Mouse (Mus musculus) heart, postnatal 4 days (tissue): ENCODE measurements at regions not wholly inside any gene's neighbourhood (a gene's known extent, or its start where the extent isn't known, plus 50 kb on each side); places are given as distances from the start of the nearest gene placed in this dataset.

Source experiments
- DNase-seq: peaks from one replicate; pipeline ENCODE4 v3.0.0; 2021

DNA sequence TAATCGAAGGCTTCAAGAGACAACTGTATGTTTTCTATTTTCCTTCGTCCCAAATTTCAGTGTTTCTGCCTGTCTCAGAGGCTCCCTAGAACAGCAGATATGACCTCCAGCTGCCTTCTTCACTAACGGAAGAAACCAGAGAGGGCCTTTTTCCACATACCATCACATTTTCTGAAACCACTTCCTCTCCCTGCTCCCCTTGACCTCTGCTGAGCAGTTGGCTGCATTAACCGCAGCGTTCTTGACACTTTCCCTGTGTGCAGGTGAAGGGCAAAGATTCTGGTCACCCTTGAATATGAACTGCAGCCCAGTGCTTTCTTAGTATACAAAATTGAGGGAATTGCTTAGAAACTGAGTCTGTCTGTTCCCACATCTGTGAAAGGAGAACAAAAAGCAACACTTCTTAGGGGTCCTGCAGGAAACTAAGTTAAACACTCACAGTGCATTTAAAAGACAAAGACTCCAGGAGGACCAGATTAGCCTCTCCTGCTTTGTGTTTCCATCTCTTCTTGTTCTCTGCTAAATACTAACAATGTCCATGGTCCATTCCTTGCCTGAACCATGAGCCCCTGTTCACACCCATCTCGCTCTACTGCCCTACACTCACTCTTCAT lies 98.4 kb downstream of the Akap11 start:
- DNase-seq, result no peak

DNA sequence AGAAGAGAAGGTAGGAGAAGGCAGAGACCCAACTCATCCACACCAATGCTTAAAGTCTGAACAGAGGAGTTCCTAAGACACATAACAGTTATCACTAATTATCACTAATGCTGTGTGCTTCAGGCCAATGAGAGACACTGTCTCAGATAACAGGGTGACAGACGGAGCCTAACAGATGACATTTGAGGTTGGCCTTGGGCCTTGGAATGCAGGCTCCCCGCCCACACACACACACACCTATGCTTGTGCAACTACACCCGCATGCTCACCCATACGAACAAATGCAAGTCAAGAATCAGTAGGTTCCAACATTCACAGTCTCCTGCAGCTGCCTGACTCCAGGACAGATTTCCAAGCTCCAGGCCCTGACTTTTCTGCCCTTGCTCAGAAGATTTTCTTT lies 100.0 kb downstream of the Akap11 start:
- DNase-seq, result no peak

DNA sequence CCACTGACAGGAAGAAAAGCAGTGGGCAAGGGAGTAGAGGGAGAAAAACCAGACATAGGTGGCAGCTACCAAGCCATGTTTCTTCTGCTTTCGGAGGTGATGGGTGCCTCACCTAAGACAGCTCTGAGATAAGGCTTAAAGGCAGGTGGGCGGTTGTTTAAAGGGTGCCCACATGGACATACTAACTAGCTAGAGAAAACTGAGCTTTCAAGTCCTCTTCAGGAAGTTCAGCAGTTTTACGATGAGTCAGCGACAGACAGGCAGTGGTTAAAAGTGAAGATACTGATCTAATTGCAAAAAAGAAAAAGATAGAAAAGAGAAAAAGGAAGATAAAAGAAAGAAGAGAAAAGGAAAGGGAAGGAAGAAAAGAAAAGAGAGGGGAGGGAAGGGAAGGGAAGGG lies 100.6 kb downstream of the Akap11 start:
- no peak for DNase-seq

DNA sequence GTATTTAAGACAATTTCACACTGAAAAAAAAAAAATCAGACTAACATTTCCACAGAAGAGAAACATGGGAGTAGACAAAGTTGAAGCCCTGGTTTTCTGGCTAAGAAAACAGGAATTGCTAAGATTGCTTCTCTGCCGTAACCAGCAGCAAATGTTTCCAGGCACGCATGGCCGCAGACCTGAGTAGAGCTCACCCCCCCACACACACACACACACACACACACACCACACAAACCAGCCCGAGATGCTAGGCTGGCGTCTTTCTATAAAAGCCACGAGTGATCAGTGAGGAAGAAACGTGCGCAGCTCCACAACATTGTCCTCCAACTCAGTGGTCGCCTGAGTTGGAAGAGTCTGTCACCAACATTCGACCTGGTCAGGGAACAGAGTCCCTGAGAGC lies 101.0 kb downstream of the Akap11 start:
- no peak for DNase-seq

DNA sequence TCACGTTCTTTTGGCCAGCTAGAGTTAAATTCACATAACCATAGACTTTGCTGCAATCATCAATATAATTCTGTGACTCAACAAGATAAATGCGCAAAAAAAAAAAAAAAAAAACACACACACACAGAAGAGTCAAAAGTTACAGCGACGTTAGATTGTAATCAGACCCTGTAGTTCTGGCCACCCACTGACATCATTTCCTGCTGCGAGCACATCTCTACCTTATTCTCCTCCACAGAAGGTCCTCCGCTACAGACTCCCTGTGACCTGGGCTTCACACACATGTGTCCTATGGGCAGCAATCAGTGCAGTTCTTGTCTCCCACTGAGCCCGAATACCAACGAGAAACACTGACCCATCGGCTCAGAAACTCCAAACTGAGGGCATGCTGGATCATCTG lies 101.9 kb downstream of the Akap11 start:
- no peak for DNase-seq

DNA sequence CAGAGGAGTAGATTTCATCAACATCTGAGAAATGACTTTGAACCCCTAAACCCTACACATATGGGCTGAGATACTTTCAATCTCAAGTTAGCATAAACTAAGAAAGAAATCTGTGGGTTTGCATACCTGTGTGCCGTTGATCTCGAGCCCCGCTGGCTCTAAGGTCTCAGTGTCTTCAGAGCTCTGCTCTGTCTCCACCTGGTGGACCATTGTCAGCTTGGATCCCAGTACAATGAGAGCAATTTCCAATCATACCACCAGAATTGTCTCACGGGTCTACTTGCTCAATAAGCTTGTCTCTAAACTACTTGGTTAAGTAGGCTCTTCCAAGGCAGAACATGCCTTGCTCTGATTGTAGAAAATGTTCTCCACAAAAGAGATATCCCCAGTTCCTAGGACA lies 102.5 kb downstream of the Akap11 start:
- no peak for DNase-seq

DNA sequence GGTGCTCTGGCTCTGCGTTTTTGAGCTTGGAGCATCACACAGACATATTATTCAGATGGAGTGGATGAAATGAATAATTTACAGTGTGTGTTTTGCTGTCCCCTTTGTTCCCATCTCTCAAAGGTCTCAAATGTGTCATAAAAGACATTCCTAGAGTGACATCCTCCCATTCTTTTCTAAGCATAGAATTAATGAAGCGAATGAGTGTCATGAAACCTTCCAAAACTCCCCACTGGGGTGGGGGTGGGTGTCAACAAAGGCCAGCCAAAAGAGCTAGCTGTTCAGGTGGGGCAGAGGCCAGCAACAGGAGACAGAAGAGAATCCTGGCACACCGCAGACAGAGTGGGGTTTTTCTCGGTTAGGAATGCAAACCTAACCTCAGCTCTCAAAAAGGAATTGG lies 104.1 kb downstream of the Akap11 start:
- no peak for DNase-seq

DNA sequence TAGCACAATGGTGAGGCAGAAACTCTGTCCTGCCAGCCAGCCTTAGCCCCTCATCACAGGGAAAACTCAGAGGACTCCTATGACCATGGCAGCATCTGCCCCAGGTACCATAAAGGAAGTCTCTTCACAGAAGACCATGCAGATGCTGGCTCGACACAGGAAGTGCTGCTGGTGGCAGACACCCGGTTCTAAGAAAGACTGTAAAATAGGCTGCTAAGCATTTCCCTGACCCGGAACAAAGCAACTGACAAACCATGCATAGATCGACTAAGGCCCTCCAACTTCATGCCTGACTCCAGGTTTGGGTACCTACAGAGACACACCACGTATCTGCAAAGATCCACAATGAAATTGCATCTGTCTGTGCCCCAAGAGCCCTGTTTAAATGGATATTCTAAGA lies 104.7 kb downstream of the Akap11 start:
- no peak for DNase-seq

DNA sequence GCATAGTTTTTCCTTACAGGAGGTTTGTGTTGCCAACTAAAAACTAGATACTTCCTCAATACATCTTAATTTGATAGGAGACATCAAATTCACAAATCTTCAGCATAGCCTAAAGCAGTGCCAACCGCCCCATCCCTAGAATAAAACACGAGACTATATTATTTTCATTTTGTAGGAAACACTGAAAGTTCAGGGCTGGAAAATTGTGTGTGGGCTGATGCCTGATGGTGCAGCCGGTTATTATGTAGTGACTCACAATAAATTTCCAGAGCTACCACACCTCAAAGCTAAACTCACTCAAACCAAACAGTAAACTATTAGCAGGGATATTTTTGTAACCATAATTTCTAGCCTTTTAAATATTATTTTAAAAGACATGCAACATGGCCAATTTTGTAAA lies 105.2 kb downstream of the Akap11 start:
- DNase-seq, result no peak

DNA sequence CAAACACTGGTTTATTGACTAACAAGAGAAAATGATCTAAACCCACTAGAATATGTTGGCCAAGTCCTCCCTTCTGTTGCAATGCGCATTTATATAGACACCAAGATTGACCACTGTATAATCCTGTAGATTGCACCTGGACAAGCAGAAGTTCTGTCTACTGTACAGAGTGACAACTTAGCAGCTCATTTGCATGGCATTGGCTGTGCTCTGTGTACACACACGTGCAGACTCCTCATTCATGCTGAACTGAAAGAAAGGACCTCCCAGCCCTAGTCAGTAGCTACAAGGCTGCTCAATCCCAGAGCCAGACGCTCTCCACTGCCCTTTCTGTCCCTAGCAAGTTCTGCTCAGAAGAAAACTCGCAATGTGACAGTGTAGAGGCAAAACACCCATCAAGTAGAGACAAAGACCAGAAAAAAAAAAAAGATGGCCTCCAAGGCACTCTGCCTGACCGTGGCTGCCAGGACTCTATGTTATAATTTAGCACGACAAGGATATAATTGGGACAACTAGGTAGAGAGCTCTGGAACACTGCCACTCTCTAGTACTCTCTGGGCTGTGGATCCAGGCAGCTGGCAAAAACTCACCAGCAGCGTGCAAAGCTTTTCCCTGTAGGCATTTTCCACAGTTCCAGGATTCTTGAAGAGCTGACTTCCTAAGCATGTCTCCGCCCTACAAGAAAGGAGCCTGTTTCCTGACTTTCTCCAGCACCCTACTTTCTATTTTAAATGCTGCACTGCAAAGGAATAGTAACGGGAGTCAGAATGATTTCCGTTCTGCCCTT lies 108.2 kb downstream of the Akap11 start:
- peak; percentile 7 for DNase-seq

DNA sequence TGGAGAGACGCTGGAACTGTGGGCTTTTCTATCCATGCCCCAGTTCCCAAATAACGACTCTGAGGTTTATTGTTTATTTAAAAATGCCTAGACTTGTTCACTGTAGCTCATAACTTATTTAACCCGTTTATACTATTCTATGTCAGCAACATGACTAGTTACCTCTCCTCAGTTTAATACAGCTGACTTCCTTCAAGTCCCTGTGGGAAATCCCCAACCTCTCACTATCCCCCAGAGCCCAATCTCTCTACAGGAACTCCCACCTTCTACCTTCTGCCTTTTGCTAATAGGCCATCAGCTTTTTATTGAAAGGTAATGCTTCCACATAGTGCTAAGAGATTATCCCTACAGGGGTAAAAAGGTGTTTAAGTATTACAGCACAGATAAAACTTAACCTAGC lies 109.5 kb downstream of the Akap11 start:
- DNase-seq, result no peak

DNA sequence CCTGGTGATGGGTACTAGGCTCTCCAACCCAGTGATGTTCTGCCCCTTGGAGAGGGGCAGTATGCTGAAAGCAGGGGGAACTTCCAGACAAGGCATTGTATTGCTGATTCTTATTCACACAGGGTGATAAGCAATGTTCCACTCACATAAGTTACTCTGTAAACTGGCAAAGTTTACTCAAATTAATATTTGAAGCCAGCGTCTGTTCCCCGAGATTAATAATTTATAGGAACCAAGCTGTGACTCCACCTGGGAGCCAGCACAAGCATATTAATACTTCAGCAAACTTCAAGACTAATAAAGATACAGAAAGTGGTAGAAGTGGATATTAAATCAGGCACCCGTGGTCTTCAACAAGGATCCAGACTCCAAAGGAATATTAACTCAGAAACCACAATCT lies 114.0 kb downstream of the Akap11 start:
- no peak for DNase-seq

DNA sequence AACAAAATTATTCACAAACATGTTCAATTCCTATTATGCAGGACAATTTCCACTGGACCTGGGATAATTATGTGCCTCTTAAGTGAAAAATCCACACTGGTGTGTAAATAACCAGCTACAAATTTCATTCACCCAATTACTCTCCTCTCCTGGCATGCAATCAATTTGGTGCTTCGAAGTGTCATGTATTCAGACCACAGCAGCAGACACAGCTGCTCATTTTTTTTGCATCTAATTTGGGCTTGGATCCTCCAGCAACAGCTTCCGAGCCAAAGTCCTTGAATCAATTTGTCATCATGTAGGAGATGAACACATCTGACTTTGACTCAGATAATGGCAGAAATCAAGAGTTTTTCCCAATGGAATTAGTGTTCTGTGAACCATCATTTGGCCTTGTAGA lies 113.1 kb upstream of the Tnfsf11 start:
- DNase-seq, result no peak

DNA sequence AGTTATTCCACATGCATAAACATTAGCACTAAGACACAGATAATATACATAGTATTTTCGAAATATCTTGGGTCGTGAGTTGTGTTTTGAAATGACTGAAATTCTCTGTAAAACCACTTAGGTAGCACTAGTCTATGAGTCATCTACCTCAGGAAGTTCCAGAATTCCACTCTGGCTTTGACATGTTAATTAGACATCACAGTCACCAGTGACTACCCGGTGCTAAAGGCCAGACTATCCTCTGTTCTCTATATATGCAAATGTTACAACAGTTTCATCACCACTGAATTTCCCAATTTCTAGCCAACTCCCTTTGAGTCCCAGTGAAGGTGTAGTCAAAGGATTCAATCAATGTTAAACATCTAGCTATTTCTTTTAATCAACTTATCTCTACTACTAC lies 112.3 kb upstream of the Tnfsf11 start:
- no peak for DNase-seq

DNA sequence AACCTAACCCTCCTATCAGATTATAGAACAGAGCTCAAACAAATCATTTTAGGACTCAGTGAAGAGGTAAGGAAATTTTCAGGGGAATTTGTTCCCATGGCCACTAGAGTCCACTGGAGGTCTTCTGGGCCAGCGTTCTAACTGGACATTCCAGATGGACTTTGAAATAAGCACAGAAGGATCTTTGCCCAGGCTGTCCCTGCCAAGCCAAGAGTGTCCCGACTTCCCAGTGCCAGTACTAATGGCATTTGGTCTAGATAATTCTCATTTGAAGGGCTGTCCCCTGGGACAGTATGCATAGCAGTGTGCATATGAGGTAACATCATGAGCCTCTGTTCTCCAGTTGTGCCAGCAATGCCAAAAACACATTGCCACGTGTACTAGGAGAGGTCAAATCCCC lies 97.7 kb upstream of the Tnfsf11 start:
- no peak for DNase-seq

DNA sequence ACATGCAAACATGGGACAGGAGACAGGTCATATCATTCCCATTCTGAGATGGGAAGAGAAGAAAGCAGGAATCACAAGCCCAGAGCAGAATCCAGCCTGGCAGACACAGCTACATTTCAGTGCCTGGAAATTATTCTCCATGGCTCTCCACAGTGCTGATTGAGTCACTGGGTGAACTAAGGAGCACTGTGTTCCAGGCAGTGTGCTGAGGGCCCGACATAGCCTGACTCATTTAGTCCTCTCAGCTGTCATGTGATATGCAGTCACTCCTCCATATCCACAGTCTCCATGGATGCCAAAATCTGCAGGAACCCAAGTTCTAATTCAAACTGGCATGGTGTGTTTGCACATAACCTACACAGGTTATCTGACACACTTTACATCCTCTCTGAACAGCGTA lies 90.1 kb upstream of the Tnfsf11 start:
- no peak for DNase-seq

DNA sequence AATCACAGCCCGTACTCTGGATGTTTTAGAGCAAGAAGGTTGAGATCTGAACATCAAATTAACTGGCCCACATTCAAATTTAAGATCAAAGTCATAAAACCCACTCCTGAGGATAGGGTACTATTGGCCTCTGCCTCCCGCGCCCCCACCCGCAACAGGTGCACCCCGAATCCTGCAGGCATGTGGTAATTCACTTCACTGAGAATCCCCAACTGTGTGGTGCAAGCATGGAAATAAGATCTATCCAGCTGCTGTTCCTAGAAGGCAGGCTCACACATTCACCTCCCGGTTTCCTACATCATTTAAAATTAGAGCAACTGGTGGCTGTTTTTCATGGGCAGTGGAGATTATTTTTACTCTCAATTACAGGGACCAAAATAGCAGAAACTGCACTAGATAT lies 87.8 kb upstream of the Tnfsf11 start:
- DNase-seq, result no peak

DNA sequence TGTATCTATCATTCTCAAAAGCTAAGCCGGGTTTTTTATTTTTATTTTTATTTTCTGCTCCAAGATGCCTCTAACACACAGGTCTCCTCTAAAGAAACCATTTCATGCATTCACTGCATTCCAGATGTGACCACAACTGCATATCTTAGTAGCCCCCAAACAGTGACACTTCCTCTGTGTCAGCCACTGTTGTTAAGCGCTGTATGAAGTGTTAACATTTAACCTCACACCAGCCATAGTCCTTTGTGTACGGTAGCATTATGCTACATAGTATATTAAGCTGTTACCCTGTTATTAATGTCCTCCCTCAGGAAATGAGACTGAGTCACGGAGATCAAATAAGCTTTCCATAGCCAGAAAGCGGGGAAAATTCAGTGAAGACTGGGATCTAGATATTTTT lies 79.2 kb upstream of the Tnfsf11 start:
- DNase-seq, result no peak

DNA sequence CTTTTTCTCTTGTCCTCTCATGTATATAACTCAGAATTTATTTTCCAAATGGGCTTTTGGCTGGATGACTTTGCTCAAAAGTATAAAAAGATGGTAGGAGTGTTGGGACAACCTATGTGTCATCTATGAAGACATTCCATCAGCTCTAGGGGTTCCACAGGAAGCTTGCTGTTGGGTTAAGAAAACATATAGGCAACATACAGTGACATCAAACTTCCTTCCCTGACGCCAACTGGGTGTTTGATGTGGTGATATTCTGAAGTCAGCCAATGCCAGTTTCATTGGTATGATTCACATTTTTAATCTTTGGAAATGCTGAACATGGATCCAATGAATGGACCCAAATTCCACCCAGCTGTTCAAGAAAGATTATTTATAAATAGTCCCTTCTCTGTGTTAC lies 76.5 kb upstream of the Tnfsf11 start:
- no peak for DNase-seq

DNA sequence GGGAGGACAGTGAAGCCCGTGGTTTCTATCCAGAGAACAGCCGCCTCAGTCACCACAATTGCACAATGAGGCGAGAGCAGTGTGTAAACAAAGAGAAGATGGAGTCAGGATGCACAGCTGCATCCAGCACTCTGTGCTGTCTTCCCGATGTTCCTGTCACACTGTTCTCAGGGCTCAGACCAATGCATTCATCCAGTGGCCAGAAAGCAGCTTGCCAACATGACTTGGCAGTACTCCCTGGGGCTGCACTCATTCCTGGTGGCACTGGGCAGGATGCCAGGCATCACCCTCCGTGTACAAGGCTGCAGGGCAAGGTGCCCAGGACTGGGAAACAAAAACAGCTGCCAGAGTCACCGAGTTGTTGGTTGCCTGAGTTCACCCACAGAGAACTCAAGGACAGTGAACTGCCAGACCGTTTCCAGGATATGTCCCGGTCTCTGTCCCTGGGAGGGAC lies 75.4 kb upstream of the Tnfsf11 start:
- DNase-seq, result peak; percentile 97

DNA sequence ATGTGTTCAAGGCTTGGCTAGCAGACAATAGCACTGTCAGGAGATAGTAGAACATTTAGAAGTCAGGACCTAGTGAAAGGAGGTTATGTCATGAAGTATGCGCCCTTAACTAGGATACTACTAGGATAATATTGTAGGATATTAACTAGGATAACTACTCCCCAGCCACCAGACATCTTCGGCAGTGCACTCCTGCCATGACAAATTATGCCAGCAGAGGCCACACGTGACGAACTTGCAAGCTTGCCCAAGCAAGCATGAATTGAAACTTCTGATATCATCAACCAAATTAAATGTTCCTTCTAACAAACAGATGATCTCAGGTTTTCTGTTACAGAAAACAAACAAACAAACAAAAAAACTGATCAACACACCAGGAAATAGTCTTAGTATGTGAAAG lies 72.2 kb upstream of the Tnfsf11 start:
- DNase-seq, result no peak

DNA sequence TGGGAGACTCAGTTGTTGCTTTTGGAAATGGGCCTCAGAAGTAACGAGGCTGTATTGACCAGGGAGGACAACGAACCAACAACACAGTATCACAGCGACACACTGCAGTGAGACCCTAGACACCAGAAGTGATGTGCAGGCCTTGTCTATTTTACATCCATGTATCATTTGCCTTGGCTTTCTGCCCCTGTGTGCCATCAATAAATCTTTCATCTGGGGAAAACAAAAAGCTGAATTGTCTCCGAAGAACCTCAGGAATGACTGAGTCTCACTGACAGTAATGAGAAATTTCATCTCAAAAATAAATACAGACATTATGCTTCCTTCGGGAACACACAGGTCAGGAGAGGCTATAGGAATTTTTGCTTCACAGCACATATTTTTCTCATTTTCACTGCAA lies 68.7 kb upstream of the Tnfsf11 start:
- DNase-seq, result no peak

DNA sequence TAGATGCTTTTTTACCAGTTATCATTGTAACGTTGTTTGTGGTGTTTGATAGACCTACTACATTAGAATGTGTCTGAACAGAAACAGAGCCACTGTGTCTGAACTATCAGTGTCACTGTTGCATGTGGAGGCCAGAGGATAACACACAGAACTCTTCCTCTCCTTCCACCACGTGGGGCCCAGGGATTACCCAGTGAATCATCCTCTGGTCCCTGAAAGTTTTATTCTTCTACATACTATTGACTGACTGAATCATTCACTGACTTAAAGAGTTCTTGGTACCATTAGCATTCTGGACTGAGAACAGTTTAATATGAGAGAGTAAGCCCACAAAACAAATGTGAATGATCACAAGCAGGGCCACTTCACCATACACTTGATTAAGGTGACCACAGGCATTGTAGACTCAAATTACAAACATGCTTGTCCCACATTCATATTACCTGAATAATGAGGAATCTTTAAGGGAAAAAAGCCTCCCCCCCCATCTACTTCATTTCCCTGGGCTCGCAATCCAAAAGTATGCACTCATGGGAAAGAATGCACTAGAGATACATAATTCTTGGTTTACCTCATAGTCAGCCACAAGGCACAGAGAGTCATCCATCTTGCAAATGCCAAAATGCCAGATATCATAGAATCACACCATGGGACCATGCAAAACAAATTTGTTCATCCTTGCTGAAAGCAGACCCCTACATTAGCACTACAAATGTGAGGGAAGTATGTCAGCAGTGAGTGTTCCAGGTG lies 68.1 kb upstream of the Tnfsf11 start:
- DNase-seq, result no peak

DNA sequence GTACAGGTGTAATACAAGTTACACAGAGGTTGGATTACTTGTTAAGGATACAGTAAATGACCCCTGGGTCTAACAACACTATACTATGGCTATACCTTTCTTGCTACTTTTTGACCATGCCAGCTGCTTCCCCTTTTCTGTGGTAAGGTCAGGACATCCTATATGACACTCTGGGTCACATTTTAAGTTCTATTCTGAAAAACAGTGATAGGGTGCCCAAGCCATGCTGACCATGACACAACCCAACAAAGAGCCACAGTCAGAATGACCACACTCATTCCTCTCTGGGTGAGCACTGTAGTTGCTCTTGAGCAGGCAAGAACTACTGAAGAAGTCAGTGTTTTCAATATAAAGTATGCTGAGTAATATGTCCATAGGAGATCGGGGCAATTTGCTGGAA lies 64.3 kb upstream of the Tnfsf11 start:
- DNase-seq, result no peak
